Mouse (Mus musculus): ENCODE measurements around the gene Ikzf3.

- no peak for TF ChIP-seq CTCF (IDR thresholded peaks at IDR 0.05; ENCODE audit: control insufficient read depth, insufficient read depth, insufficient replicate concordance, low read depth, low read length)
- no peak for TF ChIP-seq POLR2A (IDR thresholded peaks at IDR 0.05; ENCODE audit: control insufficient read depth, low read depth, low read length)
Observed at GRCm38 (mm10) chr11:98470795-98471194, 75.0 kb downstream of the Ikzf3 start.

All from testis, adult 2 months (tissue).